Comparison of ENCODE assay signal across 8 mouse cellular contexts in the genomic region with DNA sequence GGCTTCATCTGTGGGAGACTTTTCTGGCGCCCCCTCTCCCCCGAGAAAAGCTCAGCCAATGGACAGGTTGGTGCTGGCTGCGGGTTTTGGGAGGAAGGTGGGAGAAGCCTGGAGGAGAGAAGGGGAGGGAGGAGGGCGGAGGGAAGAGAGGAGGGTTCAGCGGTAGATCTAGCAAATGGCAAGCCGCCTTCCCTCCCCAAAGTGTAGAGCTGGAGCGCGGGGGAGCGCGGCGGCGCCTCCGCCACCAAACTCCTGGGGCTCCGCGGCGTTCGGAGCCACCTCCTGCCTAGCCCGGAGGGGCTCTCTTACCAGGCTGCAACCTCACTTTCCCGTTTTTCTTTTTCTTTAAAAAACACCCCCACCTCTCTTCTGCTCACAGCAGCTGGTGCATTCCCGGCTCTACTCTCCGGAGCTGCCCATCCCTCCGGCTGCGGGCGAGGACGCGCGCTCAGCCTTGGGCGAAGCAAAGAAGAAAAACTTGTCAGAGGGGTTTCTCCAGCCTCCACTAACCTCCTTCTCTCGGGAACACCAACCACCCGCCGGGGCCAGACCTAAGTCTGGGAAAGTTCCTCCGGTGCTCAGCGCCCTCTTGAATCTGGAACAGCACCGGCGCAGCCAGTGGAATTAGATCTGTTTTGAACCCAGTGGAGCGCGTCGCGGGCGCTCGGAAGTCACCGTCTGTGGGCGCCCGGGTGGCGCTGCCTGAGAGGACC. TPM values are rescaled to one million over a fixed set of nuclear protein-coding genes. Genes with fewer than 3 reads are reported as not detected.
DNase-seq lines count a peak whose midpoint lies in the region; ATAC-seq and TF ChIP-seq lines count a peak whose summit lies in the region.

A gene (plus strand): TSS at position 199 of the 713 bp plus-strand sequence.

- peaks cover 20% of the 10 kb centered on the region for H3K4me1 ChIP-seq in forebrain, embryonic 12.5 days
- H3K4me1 ChIP-seq in heart, embryonic 14.5 days (ENCODE audit: control insufficient read depth in 2 of 2, insufficient read depth in 2 of 2, low read length in 2 of 2) = 0 out of 4 replicates have a peak, but pooled peaks cover 0 to 2% of the 10 kb centered on the region in 2 experiments
- peaks cover 8% of the 10 kb centered on the region; the same call in 1 of the 2 replicates for H3K4me1 ChIP-seq in kidney, postnatal 0 days (replicated peaks; ENCODE audit: insufficient read depth, low read length)
- peaks cover 10% of the 10 kb centered on the region for H3K4me1 ChIP-seq in midbrain, embryonic 16.5 days (ENCODE audit: control insufficient read depth, insufficient read depth, low read length)
- H3K4me1 ChIP-seq in stomach, embryonic 16.5 days (ENCODE audit: control insufficient read depth, insufficient read depth, low read length) = peaks cover 6% of the 10 kb centered on the region; the same call in 1 of the 2 replicates

- H3K9me3 ChIP-seq in forebrain, embryonic 12.5 days = no peaks in the 10 kb centered on the region
- H3K9me3 ChIP-seq in heart, embryonic 14.5 days (ENCODE audit: control insufficient read depth, low read length) = no peaks in the 10 kb centered on the region
- H3K9me3 ChIP-seq in kidney, postnatal 0 days (replicated peaks; ENCODE audit: low read length) = no peaks in the 10 kb centered on the region
- H3K9me3 ChIP-seq in midbrain, embryonic 16.5 days (replicated peaks; ENCODE audit: control insufficient read depth, low read length, poor library complexity, severe bottlenecking) = no peaks in the 10 kb centered on the region
- H3K9me3 ChIP-seq in stomach, embryonic 16.5 days (replicated peaks; ENCODE audit: control insufficient read depth, low read length) = no peaks in the 10 kb centered on the region

- H3K27me3 ChIP-seq in forebrain, embryonic 12.5 days = peaks cover 12% of the 10 kb centered on the region; the same call in 1 of the 2 replicates
- no peaks in the 10 kb centered on the region for H3K27me3 ChIP-seq in heart, embryonic 14.5 days (ENCODE audit: control insufficient read depth, insufficient read depth, low read length)
- H3K27me3 ChIP-seq in kidney, postnatal 0 days (ENCODE audit: insufficient read depth, low read length) = no peaks in the 10 kb centered on the region
- H3K27me3 ChIP-seq in midbrain, embryonic 16.5 days (ENCODE audit: control insufficient read depth, insufficient read depth, low read depth, low read length) = no peaks in the 10 kb centered on the region
- no peaks in the 10 kb centered on the region for H3K27me3 ChIP-seq in stomach, embryonic 16.5 days (ENCODE audit: control insufficient read depth, insufficient read depth, low read length)

- DNase-seq in cerebellum, postnatal 4 days (ENCODE audit: low spot score in 2 of 2) = no peak
- peak; percentile 94 for DNase-seq in kidney, postnatal 0 days (ENCODE audit: low spot score)
- DNase-seq in liver = peak; percentile 54

- peak within 1 kb of the TSS; percentile 65 for H3K4me3 ChIP-seq in forebrain, embryonic 12.5 days (replicated peaks)
- peak within 1 kb of the TSS; percentile 58 to 59 for H3K4me3 ChIP-seq in heart, embryonic 14.5 days (ENCODE audit: control insufficient read depth in 1 of 2, insufficient read depth in 1 of 2, low read depth in 1 of 2, low read length in 2 of 2)
- H3K4me3 ChIP-seq in kidney, postnatal 0 days (replicated peaks; ENCODE audit: low read depth, low read length) = peak within 1 kb of the TSS; percentile 62
- peak within 1 kb of the TSS; percentile 49 for H3K4me3 ChIP-seq in midbrain, embryonic 16.5 days (ENCODE audit: low read depth, low read length)
- peak within 1 kb of the TSS; percentile 75 for H3K4me3 ChIP-seq in stomach, embryonic 16.5 days (replicated peaks; ENCODE audit: low read length)

- H3K9ac ChIP-seq in forebrain, embryonic 12.5 days = peak within 1 kb of the TSS; percentile 69
- H3K9ac ChIP-seq in heart, embryonic 14.5 days (ENCODE audit: low read length) = peak within 1 kb of the TSS; percentile 75
- H3K9ac ChIP-seq in kidney, postnatal 0 days (ENCODE audit: low read depth, low read length) = peak within 1 kb of the TSS; percentile 55
- peak within 1 kb of the TSS; percentile 76 for H3K9ac ChIP-seq in midbrain, embryonic 16.5 days (ENCODE audit: low read depth, low read length)
- H3K9ac ChIP-seq in stomach, embryonic 16.5 days (ENCODE audit: low read length) = peak within 1 kb of the TSS; percentile 78

- under 1% methylated on average over 44 of the region's 45 CpGs for WGBS in forebrain, embryonic 12.5 days
- WGBS in heart, embryonic 14.5 days = under 1% methylated on average over 45 of the region's 45 CpGs
- under 1% methylated on average over 37 of the region's 45 CpGs for WGBS in kidney, postnatal 0 days
- WGBS in midbrain, embryonic 16.5 days = under 1% methylated on average over 41 of the region's 45 CpGs
- under 1% methylated on average over 34 of the region's 45 CpGs for WGBS in stomach, embryonic 16.5 days

- H3K36me3 ChIP-seq in forebrain, embryonic 12.5 days (replicated peaks) = no peaks in the 10 kb centered on the region
- no peaks in the 10 kb centered on the region for H3K36me3 ChIP-seq in heart, embryonic 14.5 days (ENCODE audit: control insufficient read depth, insufficient read depth, low read length)
- H3K36me3 ChIP-seq in kidney, postnatal 0 days (ENCODE audit: insufficient read depth, low read length) = no peaks in the 10 kb centered on the region
- H3K36me3 ChIP-seq in midbrain, embryonic 16.5 days (ENCODE audit: control insufficient read depth, insufficient read depth, low read length) = no peaks in the 10 kb centered on the region
- no peaks in the 10 kb centered on the region for H3K36me3 ChIP-seq in stomach, embryonic 16.5 days (ENCODE audit: control insufficient read depth, insufficient read depth, low read length)

- peak within 1 kb of the TSS; percentile 77 for H3K4me2 ChIP-seq in forebrain, embryonic 12.5 days
- peak within 1 kb of the TSS; percentile 79 for H3K4me2 ChIP-seq in heart, embryonic 14.5 days (ENCODE audit: low read length)
- peak within 1 kb of the TSS; percentile 92 for H3K4me2 ChIP-seq in kidney, postnatal 0 days (ENCODE audit: low read length)
- H3K4me2 ChIP-seq in midbrain, embryonic 16.5 days (ENCODE audit: low read length) = peak within 1 kb of the TSS; percentile 94
- peak within 1 kb of the TSS; percentile 82 for H3K4me2 ChIP-seq in stomach, embryonic 16.5 days (ENCODE audit: low read depth, low read length)

- TF ChIP-seq CTCF in kidney, postnatal 0 days (IDR thresholded peaks at IDR 0.05; ENCODE audit: low read depth) = no peak; the same call in 1 of the 2 replicates

- peak; percentile 85 for ATAC-seq in cerebellum, adult (ENCODE audit: insufficient number of reproducible peaks, low FRiP score, low TSS enrichment)
- ATAC-seq in forebrain, embryonic 12.5 days (ENCODE audit: low FRiP score) = peak; percentile 90
- peak; percentile 83 for ATAC-seq in heart, embryonic 14.5 days (ENCODE audit: insufficient number of reproducible peaks, insufficient read depth, low FRiP score, low read depth)
- ATAC-seq in kidney, postnatal 0 days (replicated peaks; ENCODE audit: low FRiP score, low read depth) = peak; percentile 84
- peak; percentile 95 for ATAC-seq in midbrain, embryonic 16.5 days
- ATAC-seq in stomach, embryonic 16.5 days (ENCODE audit: insufficient read depth, low FRiP score) = peak; percentile 87

- peak within 1 kb of the TSS; percentile 85 for H3K27ac ChIP-seq in forebrain, embryonic 12.5 days
- H3K27ac ChIP-seq in heart, embryonic 14.5 days (replicated peaks in 1 of 2; ENCODE audit: control insufficient read depth in 1 of 2, insufficient read depth in 1 of 2, low read depth in 2 of 2, low read length in 2 of 2) = peak within 1 kb of the TSS; percentile 11 to 31; a peak in 3 of 4 replicates
- peak within 1 kb of the TSS; percentile 89 for H3K27ac ChIP-seq in kidney, postnatal 0 days
- peak within 1 kb of the TSS; percentile 86 for H3K27ac ChIP-seq in midbrain, embryonic 16.5 days (ENCODE audit: low read length)
- H3K27ac ChIP-seq in stomach, embryonic 16.5 days (ENCODE audit: low read length) = peak within 1 kb of the TSS; percentile 86

RNA-seq across cellular contexts. Expression of the gene that starts here (rescaled TPM):
- 13.3 and 14.3 TPM in 2 replicates for polyA plus RNA-seq in forebrain, embryonic 12.5 days (2016; fragmentation: Nextera tagmentation; extraction: Ambion mirVana)
- polyA plus RNA-seq in heart, embryonic 14.5 days (2014; fragmentation: Nextera tagmentation; extraction: Ambion mirVana) = 14.6 and 15.7 TPM in 2 replicates
- polyA plus RNA-seq in kidney, postnatal 0 days (2015; fragmentation: Nextera tagmentation; extraction: Ambion mirVana) = 37.3 and 39.0 TPM in 2 replicates
- polyA plus RNA-seq in midbrain, embryonic 16.5 days (2015; fragmentation: Nextera tagmentation; extraction: Ambion mirVana) = 20.3 and 23.5 TPM in 2 replicates
- 34.3 and 37.1 TPM in 2 replicates for polyA plus RNA-seq in stomach, embryonic 16.5 days (2015; fragmentation: Nextera tagmentation; extraction: Ambion mirVana)

Comparison
In these comparisons a context has a peak if more than half of its experiments do, and no peak if none do; other contexts are left out.
1. DNase-seq: peak in kidney, postnatal 0 days (single experiment) and liver (single experiment); none in cerebellum, postnatal 4 days (0 of 2).
2. H3K27ac ChIP-seq: peak in every context shown above with its lines; median percentile 89 in kidney, postnatal 0 days; 86 in midbrain, embryonic 16.5 days; 86 in stomach, embryonic 16.5 days; 85 in forebrain, embryonic 12.5 days; 21 in heart, embryonic 14.5 days.
3. Peak in every context shown above with its lines, with median percentiles within 50 percentile points of each other: ATAC-seq, H3K4me2 ChIP-seq, H3K4me3 ChIP-seq and H3K9ac ChIP-seq.